Mouse (Mus musculus): ENCODE results near the gene Banp. TPM values are rescaled to one million over a fixed set of nuclear protein-coding genes. Genes with fewer than 3 reads are reported as not detected.
A peak's percentile ranks its signal among the peaks of the same experiment; 100 is the strongest.

Banp gene
- polyA plus RNA-seq, 1 experiment from 2014 or later: 49.9 TPM

- H3K27ac ChIP-seq (ENCODE audit: low read depth, low read length): no peak overlapping the region
- 90% methylated on average over 5 of the region's 5 CpGs for WGBS
- H3K9me3 ChIP-seq (ENCODE audit: control insufficient read depth, low read length): no peaks in the 10 kb centered on the region
- no peak overlapping the region for H3K4me3 ChIP-seq (ENCODE audit: low read length)
- peaks cover 10% of the 10 kb centered on the region; the same call in 1 of the 2 replicates for H3K36me3 ChIP-seq (ENCODE audit: control insufficient read depth, insufficient read depth, low read length)
- ATAC-seq: no peak
- no peaks in the 10 kb centered on the region for H3K27me3 ChIP-seq (replicated peaks; ENCODE audit: control insufficient read depth, insufficient read depth, low read length)
- no peak overlapping the region for H3K9ac ChIP-seq (ENCODE audit: low read depth, low read length)
- H3K4me2 ChIP-seq (ENCODE audit: low read length): no peak overlapping the region
- peaks cover 4% of the 10 kb centered on the region for H3K4me1 ChIP-seq (ENCODE audit: control insufficient read depth, insufficient read depth, low read depth, low read length)
Measured at GRCm38 (mm10) chr8:122010638-122011037, 61.1 kb downstream of the Banp start.

- peaks cover 10% of the 10 kb centered on the region; the same call in 1 of the 2 replicates for H3K36me3 ChIP-seq (ENCODE audit: control insufficient read depth, insufficient read depth, low read length)
- no peaks in the 10 kb centered on the region for H3K9me3 ChIP-seq (ENCODE audit: control insufficient read depth, low read length)
- no peak for ATAC-seq
- H3K9ac ChIP-seq (ENCODE audit: low read depth, low read length): no peak overlapping the region
- H3K4me3 ChIP-seq (ENCODE audit: low read length): no peak overlapping the region
- no peak overlapping the region for H3K27ac ChIP-seq (ENCODE audit: low read depth, low read length)
- WGBS: 46% methylated on average over 7 of the region's 7 CpGs
- H3K4me2 ChIP-seq (ENCODE audit: low read length): no peak overlapping the region
- peaks cover 4% of the 10 kb centered on the region for H3K4me1 ChIP-seq (ENCODE audit: control insufficient read depth, insufficient read depth, low read depth, low read length)
- H3K27me3 ChIP-seq (replicated peaks; ENCODE audit: control insufficient read depth, insufficient read depth, low read length): no peaks in the 10 kb centered on the region
Measured at GRCm38 (mm10) chr8:122011066-122011588, 61.6 kb downstream of the Banp start.

- no peak for ATAC-seq
- no peak overlapping the region for H3K27ac ChIP-seq (ENCODE audit: low read depth, low read length)
- H3K27me3 ChIP-seq (replicated peaks; ENCODE audit: control insufficient read depth, insufficient read depth, low read length): no peaks in the 10 kb centered on the region
- no peaks in the 10 kb centered on the region for H3K9me3 ChIP-seq (ENCODE audit: control insufficient read depth, low read length)
- no peak overlapping the region; the same call in 1 of the 2 replicates for H3K9ac ChIP-seq (ENCODE audit: low read depth, low read length)
- H3K4me3 ChIP-seq (ENCODE audit: low read length): no peak overlapping the region
- no peak overlapping the region for H3K4me2 ChIP-seq (ENCODE audit: low read length)
- no peaks in the 10 kb centered on the region; the same call in 1 of the 2 replicates for H3K36me3 ChIP-seq (ENCODE audit: control insufficient read depth, insufficient read depth, low read length)
- WGBS: 76% methylated on average over 3 of the region's 3 CpGs
- peaks cover 15% of the 10 kb centered on the region for H3K4me1 ChIP-seq (ENCODE audit: control insufficient read depth, insufficient read depth, low read depth, low read length)
Measured at GRCm38 (mm10) chr8:122014606-122015005, 65.1 kb downstream of the Banp start.

- H3K4me1 ChIP-seq (ENCODE audit: control insufficient read depth, insufficient read depth, low read depth, low read length): peaks cover 15% of the 10 kb centered on the region
- no peak for ATAC-seq
- H3K9ac ChIP-seq (ENCODE audit: low read depth, low read length): no peak overlapping the region
- no peaks in the 10 kb centered on the region for H3K27me3 ChIP-seq (replicated peaks; ENCODE audit: control insufficient read depth, insufficient read depth, low read length)
- H3K4me3 ChIP-seq (ENCODE audit: low read length): no peak overlapping the region
- no peak overlapping the region for H3K4me2 ChIP-seq (ENCODE audit: low read length)
- peaks cover 3% of the 10 kb centered on the region; the same call in 1 of the 2 replicates for H3K36me3 ChIP-seq (ENCODE audit: control insufficient read depth, insufficient read depth, low read length)
- H3K9me3 ChIP-seq (ENCODE audit: control insufficient read depth, low read length): no peaks in the 10 kb centered on the region
- peak overlapping the region; percentile 11; the same call in 1 of the 2 replicates for H3K27ac ChIP-seq (ENCODE audit: low read depth, low read length)
- WGBS: 67% methylated on average over 22 of the region's 22 CpGs
Measured at GRCm38 (mm10) chr8:122018046-122018831, 68.7 kb downstream of the Banp start.

- Histone ChIP-seq H3K27ac (ENCODE audit: low read depth, low read length) (no peak overlapping the region; the same call in 1 of the 2 replicates), H3K9ac (ENCODE audit: low read depth, low read length) (no peak overlapping the region), H3K9me3 (ENCODE audit: control insufficient read depth, low read length) (no peaks in the 10 kb centered on the region), H3K4me3 (ENCODE audit: low read length) (no peak overlapping the region), H3K4me2 (ENCODE audit: low read length) (no peak overlapping the region), H3K4me1 (ENCODE audit: control insufficient read depth, insufficient read depth, low read depth, low read length) (peaks cover 15% of the 10 kb centered on the region), H3K36me3 (ENCODE audit: control insufficient read depth, insufficient read depth, low read length) (peaks cover 3% of the 10 kb centered on the region; the same call in 1 of the 2 replicates), H3K27me3 (replicated peaks; ENCODE audit: control insufficient read depth, insufficient read depth, low read length) (no peaks in the 10 kb centered on the region)
- ATAC-seq: no peak
- whole genome bisulfite sequencing: 96% methylated on average over 1 of the region's 1 CpGs
Measured at GRCm38 (mm10) chr8:122019162-122019561, 69.6 kb downstream of the Banp start.

- Histone ChIP-seq H3K27me3 (replicated peaks; ENCODE audit: control insufficient read depth, insufficient read depth, low read length) (no peaks in the 10 kb centered on the region), H3K4me3 (ENCODE audit: low read length) (no peak overlapping the region), H3K4me1 (ENCODE audit: control insufficient read depth, insufficient read depth, low read depth, low read length) (peaks cover 11% of the 10 kb centered on the region), H3K36me3 (ENCODE audit: control insufficient read depth, insufficient read depth, low read length) (peaks cover 3% of the 10 kb centered on the region; the same call in 1 of the 2 replicates), H3K27ac (ENCODE audit: low read depth, low read length) (no peak overlapping the region), H3K9ac (ENCODE audit: low read depth, low read length) (no peak overlapping the region), H3K4me2 (ENCODE audit: low read length) (no peak overlapping the region), H3K9me3 (ENCODE audit: control insufficient read depth, low read length) (no peaks in the 10 kb centered on the region)
- 84% methylated on average over 8 of the region's 8 CpGs for WGBS
- ATAC-seq: no peak
Measured at GRCm38 (mm10) chr8:122020050-122020771, 70.7 kb downstream of the Banp start.

GRCm38 (mm10) chr8:122021725-122022124 is 72.2 kb downstream of the Banp start:
- Histone ChIP-seq H3K4me3 (ENCODE audit: low read length) (no peak overlapping the region), H3K4me2 (ENCODE audit: low read length) (no peak overlapping the region), H3K27ac (ENCODE audit: low read depth, low read length) (no peak overlapping the region), H3K9me3 (ENCODE audit: control insufficient read depth, low read length) (no peaks in the 10 kb centered on the region), H3K36me3 (ENCODE audit: control insufficient read depth, insufficient read depth, low read length) (peaks cover 8% of the 10 kb centered on the region), H3K4me1 (ENCODE audit: control insufficient read depth, insufficient read depth, low read depth, low read length) (peaks cover 11% of the 10 kb centered on the region), H3K9ac (ENCODE audit: low read depth, low read length) (no peak overlapping the region), H3K27me3 (replicated peaks; ENCODE audit: control insufficient read depth, insufficient read depth, low read length) (no peaks in the 10 kb centered on the region)
- 79% methylated on average over 2 of the region's 2 CpGs for WGBS
- no peak for ATAC-seq

GRCm38 (mm10) chr8:122022274-122022673 is 72.7 kb downstream of the Banp start:
- H3K27ac ChIP-seq (ENCODE audit: low read depth, low read length): no peak overlapping the region
- no peak overlapping the region for H3K9ac ChIP-seq (ENCODE audit: low read depth, low read length)
- WGBS: 77% methylated on average over 6 of the region's 6 CpGs
- no peaks in the 10 kb centered on the region for H3K9me3 ChIP-seq (ENCODE audit: control insufficient read depth, low read length)
- ATAC-seq: no peak; the same call in 1 of the 2 replicates
- H3K4me3 ChIP-seq (ENCODE audit: low read length): no peak overlapping the region
- H3K4me1 ChIP-seq (ENCODE audit: control insufficient read depth, insufficient read depth, low read depth, low read length): peaks cover 11% of the 10 kb centered on the region
- H3K4me2 ChIP-seq (ENCODE audit: low read length): no peak overlapping the region
- no peaks in the 10 kb centered on the region for H3K27me3 ChIP-seq (replicated peaks; ENCODE audit: control insufficient read depth, insufficient read depth, low read length)
- peaks cover 8% of the 10 kb centered on the region for H3K36me3 ChIP-seq (ENCODE audit: control insufficient read depth, insufficient read depth, low read length)

GRCm38 (mm10) chr8:122022705-122023104 is 73.2 kb downstream of the Banp start:
- Histone ChIP-seq H3K4me3 (ENCODE audit: low read length) (no peak overlapping the region), H3K27ac (ENCODE audit: low read depth, low read length) (no peak overlapping the region; the same call in 1 of the 2 replicates), H3K4me2 (ENCODE audit: low read length) (no peak overlapping the region), H3K36me3 (ENCODE audit: control insufficient read depth, insufficient read depth, low read length) (peaks cover 8% of the 10 kb centered on the region), H3K9me3 (ENCODE audit: control insufficient read depth, low read length) (no peaks in the 10 kb centered on the region), H3K27me3 (replicated peaks; ENCODE audit: control insufficient read depth, insufficient read depth, low read length) (no peaks in the 10 kb centered on the region), H3K4me1 (ENCODE audit: control insufficient read depth, insufficient read depth, low read depth, low read length) (peaks cover 11% of the 10 kb centered on the region), H3K9ac (ENCODE audit: low read depth, low read length) (no peak overlapping the region)
- WGBS: 60% methylated on average over 4 of the region's 4 CpGs
- peak; percentile 46; the same call in 1 of the 2 replicates for ATAC-seq

Measured in hindbrain, embryonic 16.5 days (tissue).